Mouse (Mus musculus) thymus, adult 18-20 months (tissue): ENCODE results near the gene Fasn.
"Not testable (repeated sequence)": the region's sequence is repeated elsewhere in the genome, so short reads cannot be mapped to it uniquely, and the experiment has no call there.

Experiments used
- DNase-seq, 2 experiments: peaks; one replicate each; pipeline ENCODE4 v3.0.0; 2022; ENCODE audit warnings: mixed read lengths in 2 of 2

Gene Fasn

DNA sequence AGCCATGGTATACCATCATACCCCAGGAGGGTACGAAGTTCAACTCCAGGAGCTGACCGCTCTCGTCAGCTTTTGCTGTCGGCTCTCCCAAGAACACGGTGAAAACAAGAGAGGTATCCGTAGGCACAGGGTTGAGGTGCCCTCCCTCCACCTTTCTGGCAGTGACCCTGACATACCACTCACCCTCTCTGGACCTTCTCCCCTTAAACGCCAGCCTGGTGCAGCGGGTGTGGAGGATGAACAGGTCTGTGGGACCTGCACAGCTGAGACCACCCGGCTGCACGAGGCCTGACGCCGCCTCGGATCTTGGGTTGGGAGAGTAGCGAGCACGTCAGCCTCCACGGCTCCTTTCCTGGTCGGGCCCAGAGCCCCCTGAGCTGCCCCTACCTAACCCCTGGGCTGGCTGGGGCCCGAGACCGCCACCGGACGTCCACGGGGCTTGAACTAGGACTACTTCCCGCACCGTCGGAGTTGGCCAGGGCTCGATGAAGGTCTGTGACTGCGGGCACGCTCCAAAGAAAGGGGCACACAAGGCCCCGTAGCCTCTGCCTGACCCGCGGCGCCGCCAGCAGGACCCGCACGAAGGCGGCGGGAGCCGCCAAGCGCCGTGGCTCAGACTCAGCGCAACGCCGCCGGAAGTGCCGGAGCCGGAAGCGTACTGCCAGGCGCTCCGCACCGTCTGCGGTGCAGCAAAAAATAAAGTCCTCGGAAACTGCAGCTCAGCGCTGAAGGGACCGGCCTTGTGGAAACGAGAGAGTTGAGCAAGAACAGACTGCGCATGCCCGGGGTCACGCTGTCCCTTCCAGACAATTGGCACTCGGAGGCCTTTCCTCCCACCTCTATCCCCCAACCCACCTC, 28.4 kb downstream of the Fasn start, which contains the start of gene Dus1l:
TSS of gene Dus1l (minus strand) at position 648 of the 858 bp plus-strand sequence.
- peak; percentile 89 to 90 for DNase-seq

DNA sequence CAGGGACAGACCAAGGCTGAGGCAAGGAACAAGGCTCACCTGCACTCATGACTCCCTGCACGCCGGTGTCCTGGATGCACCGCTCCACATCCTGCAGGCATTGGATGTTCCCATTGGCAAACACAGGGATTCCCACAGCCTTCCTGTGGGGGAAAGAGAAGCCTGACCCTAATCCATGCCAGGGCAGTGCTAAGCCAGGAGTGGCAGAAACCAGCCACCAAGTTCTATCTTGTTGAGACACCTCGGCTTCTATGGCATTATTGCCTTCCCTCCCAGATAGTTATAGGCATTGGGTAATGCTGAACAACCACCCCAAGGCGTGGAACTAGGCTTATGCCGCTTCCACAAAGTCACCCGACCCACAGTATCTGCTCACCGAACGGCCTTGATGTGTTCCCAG, 31.7 kb downstream of the Fasn start:
- no peak for DNase-seq

DNA sequence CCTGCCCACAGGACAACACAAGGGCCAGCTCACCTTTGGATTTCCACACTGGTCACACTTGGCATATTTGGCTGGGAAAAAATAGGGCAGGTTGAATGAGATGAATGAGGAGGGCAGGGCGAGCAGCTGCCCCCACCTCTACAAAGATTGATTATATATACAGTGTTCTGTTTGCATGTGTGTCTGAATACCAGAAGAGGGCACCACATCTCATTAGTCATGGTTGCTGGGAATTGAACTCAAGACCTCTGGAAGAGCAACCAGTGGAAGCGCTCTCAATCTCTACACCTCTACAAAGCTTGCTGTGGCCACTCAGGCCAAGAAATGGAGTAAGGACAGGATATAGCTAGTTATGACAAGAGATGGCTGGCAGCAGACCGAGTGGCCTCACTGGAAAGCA, 34.5 kb downstream of the Fasn start:
- DNase-seq = no peak

DNA sequence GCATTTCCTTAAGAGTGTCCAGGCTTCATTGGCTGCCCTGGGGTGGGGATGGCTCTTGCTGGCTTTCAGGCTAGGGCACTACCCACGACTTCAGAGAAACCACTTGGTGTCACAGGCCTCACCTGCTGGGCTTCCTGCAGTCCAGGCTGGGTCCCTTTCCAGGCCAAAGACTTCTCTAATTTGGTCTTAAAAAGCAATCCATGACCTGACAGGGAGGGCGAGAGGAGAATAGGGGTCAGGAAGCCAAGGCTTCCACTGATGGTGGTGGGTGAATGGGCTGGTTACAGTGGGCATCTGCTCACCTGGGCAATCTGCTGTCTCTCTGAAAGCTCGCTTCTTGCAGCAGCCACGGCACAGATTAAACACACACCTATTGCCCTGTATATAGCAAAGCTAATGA, 35.0 kb downstream of the Fasn start:
- DNase-seq = no peak

DNA sequence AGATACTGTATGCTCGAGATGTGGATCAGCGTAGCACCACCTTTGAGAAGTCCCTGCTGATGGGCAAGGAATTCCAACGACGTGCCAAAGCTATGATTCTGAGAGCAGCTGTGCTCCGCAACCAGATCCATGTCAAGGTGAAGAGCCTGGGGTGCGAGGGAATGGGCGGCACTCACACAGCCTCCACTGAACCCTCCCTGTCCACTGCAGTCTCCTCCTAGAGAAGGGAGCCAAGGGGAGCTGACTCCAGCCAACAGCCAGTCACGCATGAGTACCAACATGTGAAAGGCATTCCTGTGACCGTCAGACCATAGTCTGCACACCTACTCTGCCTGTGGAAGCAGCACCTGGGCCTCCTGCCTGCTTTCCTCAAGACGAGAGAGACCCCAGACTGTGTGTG, 35.9 kb downstream of the Fasn start:
- DNase-seq = not testable (repeated sequence)

DNA sequence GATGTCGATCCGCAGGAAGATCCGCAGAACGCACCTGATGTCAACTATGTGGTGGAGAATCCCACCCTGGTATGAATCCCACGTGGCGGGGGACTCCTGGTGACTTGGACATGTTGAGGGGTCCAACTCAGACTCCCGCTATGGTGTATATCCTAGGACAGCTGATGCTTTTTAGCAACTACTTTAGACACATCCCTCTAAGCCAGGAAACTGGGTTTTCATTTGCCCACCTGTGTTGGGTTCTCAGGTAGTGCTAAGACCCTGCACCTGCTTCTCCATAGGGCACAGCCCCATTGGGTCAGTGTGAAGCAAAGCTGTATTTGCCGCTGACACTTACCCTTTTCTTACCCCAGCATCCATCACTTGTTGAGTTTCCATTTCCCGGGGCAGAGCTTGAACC, 39.2 kb downstream of the Fasn start:
- no peak for DNase-seq

DNA sequence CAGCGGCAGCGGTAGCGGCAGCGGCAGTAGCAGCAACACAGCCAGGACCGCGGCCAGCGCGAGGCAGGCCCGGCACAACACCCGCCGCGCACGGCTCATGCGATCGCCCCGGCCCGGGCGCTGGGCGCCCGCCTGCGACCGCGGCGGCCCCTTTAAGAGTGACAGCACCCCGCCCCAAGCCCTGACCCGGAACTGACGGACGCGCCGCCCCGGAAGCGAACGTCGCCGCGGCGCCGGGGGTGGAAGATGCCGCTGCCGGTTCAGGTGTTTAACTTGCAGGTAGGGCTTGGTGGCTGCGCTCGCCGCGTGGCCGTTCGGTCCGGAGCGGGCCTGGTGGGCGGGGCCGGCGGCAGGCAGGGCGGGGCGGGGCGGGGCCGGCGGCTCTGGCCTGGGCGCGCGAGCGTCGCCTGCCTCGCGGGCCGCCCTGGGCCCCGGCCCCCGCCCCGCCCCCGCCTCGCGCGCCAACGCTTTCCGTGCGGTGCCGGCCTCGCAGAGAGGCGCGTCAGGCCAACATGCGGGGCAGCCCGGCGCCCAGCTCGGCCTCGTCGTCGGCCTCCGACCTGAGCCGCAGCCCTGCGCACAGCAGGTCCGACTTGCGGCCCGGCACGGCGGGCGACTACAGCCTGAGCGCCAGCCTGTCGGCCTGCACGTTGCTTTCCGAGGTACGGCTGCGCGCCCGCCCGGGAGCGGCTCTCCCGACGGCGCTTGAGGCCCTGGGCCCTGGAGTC, 40.1 kb downstream of the Fasn start, which contains the start of the genes Rfng and Gps1:
TSS of gene Rfng (minus strand) at position 144 of the 728 bp plus-strand sequence.
TSS of gene Gps1 (plus strand) at position 209 of the 728 bp plus-strand sequence.
- peak; percentile 68 to 72 for DNase-seq

DNA sequence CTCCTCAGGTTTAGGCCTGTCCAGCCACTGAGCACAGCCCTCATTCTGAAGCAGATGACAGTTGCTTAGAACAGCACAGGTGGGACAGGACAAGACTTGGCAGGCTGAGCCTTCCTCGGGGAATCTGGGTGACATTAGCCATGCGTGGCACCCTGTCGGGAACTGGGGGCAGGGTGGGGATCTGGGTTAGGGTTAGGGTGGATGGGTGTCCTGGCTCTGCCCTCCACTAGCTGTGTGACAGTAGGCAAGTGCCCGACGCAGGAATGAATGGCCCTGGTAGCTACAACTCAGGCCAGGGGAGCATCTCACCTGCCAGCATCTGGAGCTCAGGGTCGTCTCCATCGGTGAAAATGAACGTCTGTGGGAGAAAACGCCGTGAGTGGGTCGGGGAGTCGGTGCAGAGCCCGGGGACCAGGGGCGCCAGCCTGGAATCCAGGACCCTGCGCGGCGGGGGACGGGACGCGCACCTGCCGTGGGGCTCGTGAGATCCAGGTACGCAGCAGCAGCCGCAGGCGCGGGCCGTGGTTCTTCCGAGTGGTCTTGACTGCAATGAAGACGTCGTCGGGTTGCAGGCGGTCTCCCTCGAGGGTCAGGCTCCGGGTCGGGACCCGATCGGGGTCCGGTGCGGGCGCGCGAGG, 40.8 kb downstream of the Fasn start:
- DNase-seq = no peak

DNA sequence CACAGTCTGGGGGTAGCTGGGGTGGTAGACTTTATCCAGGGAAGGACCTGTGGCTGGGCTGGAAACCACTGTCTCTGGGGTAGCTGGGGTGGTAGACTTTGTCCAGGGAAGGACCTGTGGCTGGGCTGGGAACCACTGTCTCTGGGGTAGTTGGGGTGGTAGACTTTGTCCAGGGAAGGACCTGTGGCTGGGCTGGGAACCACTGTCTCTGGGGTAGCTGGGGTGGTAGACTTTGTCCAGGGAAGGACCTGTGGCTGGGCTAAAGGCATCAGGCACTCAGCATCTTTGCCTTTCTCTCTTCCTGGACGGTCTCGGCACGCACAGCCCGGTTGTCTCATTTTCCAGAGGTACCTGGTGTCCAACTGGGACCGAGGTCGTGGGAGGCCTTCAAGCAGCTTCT, 43.0 kb downstream of the Fasn start:
- not testable (repeated sequence) for DNase-seq

DNA sequence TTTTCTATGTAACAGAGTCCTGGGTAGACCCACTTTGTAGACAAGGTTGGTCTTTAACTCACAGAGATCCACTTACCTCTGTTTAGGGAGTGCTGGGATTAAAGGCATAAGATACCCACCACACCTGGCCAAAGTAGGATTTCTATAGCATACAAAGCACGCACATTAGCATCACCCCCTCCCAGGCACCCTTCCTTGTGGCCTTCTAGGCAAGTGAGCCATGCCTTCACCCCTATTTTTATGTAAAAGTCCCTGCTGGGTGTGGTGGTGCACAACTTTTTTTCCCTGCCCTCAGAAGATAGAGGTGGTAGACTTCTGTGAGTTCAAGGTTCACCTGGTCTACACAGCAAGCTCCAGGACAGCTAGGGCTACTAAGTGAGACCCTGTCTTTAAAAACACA, 44.5 kb downstream of the Fasn start:
- DNase-seq = no peak

DNA sequence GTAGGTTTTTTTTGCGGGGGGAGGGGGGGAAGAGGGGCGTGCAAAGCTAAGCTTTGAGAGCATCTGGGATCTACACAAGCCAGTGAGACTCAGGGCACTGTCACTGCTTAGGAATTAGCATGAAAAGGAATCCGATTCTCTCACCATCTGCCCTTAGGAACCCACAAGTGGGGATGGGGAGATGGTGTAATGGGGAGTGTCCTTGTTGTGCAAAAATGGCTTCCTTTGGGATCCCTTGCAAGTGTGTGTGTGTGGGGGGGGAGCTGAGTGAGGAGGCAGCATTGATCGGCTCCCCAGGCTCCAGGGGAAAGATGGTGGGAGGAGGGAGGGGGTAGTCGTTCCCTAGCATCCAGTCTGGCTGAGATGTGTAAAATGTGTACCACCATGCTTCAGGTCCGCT, 47.2 kb downstream of the Fasn start:
- no peak for DNase-seq

DNA sequence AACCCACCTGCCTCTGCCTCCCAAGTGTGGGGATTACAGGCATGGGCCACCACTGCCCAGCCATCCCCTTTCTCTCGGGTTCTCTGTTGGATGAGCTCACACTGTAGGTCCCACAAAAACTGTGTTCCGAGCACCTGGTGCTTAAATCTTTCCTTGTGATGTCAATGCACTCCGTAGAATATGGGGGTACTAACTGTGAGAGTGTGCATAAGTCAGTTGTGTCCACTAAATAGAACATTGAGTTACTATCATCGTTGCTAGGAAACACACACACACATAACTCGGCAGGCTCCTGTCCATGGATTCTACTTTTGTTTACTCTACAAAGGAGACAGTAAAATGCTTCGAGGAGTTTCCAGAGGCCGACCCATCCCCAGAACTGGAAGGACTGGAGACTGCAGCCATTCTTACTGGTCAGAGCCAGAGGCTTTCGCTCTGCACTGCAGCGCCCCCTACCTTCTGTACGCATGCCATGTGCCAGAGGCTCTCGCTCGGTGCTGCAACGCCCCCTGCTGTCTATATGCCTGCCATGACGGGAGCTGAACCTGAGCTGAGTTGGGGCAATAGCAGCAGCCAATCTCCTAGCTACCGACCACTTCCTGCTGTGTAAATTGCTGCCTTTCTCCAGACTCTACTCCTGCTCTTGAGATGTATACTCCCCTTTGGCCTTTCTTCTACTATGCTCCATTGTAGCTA, 48.4 kb downstream of the Fasn start:
- peak; percentile 80 to 82 for DNase-seq

DNA sequence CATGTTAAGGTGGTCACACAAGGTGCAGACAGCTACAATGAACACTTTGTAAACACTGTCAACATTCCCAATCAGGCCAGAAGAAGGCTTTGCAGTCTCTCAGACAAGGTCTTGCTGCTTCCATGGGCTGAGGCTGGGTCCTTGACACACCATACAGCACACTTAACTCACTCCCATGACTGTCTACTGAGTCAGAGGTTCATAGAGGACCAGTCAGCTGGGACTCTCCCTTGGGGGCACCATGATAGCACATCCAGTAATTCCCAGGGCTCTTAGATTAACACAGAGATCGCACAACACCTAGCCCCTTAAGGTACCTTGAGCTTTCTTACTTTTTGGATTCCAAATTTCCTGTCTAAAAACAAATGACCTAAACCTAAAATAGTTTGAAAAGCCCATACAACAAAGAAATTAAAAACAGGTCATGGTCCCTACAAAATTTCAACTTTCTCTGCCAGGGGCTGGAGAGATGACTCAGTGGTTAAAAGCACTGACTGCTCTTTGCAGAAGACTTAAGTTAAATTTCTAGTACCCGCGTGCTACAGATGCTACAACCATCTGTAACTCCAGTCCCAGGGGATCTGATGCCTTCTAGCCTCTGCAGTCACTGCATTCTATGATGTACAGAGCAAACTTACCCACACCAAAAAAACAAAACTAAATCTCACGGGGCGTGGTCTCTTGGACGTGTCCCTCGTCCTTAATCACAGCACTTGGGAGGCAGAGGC, 50.7 kb downstream of the Fasn start:
- no peak for DNase-seq

DNA sequence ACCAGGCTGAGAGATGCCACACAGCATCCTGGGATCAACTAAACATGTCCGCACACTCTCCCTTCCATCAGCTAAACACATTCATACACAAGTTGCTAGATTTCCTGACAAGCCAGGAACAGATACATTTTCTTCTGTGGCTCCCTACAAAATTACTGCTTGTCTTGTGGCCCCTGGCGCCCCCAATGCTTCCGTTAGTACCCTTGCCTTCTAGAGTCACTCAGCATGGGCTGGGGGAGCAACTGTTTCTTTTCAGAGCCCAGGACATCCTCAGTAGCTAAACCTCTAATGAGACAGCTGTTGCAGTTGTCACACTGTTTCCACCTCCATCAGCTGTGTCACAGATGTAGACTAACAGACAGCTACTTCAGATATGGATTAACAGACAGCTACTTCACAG, 51.6 kb downstream of the Fasn start:
- DNase-seq = no peak

DNA sequence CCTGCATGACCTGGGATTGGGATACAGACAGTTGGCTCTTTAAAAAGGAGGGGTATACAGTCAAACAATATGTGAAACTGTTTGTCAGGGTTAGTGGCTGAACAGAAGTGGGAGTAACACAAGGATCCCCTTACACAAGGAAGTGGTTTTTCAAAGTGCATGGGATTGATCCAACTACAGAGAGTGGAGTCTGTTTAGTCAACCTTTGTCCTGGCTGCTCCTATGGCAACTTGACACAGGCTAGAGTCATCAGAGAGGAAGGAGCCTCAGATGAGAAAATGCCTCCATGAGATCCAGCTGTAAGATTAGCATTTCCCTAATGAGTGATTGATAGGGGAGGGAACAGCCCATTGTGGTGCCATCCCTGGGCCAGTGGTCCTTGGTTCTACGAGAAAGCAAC, 56.1 kb downstream of the Fasn start:
- no peak for DNase-seq

DNA sequence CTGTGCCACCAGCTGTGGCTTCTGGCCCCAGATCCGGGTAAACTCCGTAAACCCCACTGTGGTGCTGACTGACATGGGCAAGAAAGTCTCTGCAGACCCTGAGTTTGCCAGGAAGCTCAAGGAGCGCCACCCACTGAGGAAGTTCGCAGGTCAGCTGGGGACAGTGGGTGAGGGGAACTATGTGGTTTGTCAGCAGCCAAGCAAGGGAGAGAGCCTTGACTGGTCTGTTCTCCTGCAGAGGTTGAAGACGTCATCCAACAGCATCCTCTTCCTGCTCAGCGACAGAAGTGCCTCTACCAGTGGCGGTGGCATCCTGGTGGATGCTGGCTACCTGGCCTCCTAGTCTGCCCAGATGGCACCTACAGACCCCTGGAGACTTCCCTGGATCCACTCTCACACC, 57.3 kb downstream of the Fasn start:
- not testable (repeated sequence) for DNase-seq

DNA sequence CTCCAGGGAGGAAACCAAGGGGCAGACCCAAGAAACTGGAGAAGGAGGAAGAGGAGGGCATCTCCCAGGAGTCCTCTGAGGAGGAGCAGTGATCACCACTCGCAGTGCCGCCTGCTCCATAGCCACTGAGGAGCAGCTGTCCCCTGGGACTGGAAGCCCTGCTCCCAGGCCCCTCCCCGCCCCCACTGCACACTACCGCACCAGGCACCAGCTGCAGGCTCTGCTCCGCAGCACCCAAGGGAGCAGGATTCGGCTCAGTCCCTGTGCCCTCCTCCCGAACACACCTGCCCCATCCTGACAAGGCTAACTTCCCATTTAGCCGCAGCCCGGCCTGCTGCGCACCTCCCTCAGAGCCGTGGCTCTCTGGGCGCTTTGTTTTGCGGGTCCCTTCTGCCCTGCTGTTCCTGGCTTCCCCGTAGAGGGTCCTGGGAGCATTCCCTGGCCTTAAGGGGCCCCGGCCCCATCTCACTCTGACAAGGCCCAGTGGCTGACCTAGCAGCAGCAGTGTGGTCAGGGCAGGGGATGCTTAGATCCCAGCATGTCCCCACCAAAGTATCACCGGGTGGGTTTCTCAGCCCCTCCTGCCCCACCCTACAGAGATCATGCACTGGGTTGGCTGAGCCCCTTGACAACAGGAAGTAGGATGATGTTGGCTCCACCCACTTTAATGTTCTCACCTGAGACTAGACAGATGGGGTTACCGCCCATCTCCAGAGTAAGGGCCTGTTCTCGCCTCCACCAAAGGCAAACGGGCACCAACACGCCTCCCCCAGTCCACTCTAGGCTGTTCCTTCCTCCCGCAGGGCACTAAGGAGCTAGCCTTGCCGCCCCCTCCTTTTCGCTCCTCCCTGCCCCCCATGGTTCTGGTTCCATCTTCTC, 61.0 kb downstream of the Fasn start:
- not testable (repeated sequence) for DNase-seq

DNA sequence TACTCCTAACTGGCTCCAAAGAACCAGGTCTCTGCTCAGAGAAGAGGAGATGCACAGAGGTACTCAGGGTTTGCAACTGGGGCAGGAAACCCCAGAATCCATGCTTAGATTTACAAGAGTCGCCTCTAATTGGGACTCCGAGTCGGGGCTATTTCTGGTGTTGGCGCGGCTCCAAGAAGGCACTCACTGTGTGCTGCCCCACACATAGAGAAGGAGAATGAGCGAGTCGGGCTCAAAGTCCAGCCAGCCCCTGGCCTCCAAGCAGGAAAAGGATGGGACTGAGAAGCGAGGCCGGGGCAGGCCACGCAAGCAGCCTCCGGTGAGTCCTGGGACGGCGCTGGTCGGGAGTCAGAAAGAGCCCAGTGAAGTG, 61.7 kb downstream of the Fasn start, which contains the start of gene Hmga1b:
TSS of gene Hmga1b (plus strand) at position 123 of the 370 bp plus-strand sequence.
- DNase-seq = not testable (repeated sequence)

DNA sequence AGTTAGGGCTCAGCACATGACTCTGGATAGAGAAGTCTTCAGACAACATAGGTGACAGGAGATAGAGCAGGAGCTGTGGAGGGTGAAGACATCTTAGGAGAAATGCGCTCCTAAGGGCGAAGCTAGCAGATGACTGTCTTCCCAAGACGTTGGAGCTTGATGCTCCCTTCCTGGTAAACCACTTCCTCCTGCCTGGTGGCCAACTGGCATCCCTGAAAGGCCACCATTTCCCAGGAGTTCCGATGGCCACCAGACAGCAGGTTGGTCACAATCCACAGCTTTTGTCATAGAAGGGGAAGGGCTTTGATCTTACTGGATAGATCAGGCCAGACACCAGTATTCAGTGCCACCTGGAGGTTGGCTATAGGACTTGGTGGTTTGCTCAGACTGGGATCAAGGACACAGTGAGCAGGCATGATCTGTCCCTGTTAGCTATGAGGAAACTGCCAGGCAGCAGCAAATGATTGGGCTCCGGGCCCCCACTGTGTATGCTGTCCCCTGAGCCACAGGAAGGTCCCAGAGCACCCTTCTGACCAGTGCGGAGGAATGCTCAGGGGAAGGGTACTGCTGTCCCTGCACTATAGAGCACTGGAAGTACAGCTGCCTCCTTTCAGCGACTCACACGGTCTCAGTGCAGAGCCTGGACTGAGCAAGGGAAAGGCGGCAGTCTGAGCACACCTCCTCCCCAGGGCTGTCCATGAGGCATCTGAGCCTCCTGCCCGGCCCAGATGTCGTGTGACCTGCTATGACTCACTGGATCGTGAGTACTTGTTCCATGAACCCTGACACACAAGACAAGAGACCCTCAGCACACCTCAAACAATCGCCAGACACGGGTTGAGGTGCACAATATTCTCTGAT, 62.3 kb downstream of the Fasn start:
- no peak for DNase-seq

DNA sequence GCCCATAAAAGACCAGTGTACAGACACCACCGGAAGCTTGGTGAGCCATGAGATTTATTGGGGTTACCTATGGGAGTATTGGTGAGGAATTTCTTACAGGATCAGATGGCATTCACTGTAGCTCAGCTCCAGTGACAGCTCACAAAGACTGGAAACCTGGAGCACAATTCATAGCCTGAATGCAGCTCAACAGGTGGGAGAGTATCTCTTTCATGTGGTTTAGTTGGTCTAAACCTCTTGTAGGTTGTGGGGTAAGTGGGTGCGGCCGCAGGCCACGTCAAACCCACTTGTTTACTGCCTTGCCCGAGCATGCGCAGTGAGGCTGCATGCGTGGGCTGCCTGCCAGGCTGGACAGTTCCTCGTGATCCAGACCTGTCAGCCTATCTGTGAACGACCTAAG, 64.1 kb downstream of the Fasn start:
- DNase-seq = no peak
